Mouse (Mus musculus) left cerebral cortex, postnatal 36 days (tissue): ENCODE results near the gene Tnni2. TPM values are rescaled to one million over a fixed set of nuclear protein-coding genes. Genes with fewer than 3 reads are reported as not detected.

Experiments used
- DNase-seq, 2 experiments: peaks; one replicate each; pipeline ENCODE4 v3.0.0; 2021 to 2022; ENCODE audit warnings: low spot score in 2 of 2, mixed read lengths in 1 of 2
- intact Hi-C: fragments of 180-260 bp; cut with DNase I; formaldehyde crosslinking; loops from one replicate; pipeline ENCODE4 v1.15.1; 2025
- total RNA-seq, 2 experiments: library from RNA; stranded (reverse); gene quantifications; 2 replicates each; pipeline ENCODE4 v1.2.3; 2021

The Tnni2 gene
- total RNA-seq, 2 experiments from 2014 or later, result 0.69 TPM; not detected in 1

- intact Hi-C loops, result no loop called here
- no peak for DNase-seq
These were observed 15.9 kb upstream of the Tnni2 start for GRCm38 (mm10) chr7:142425641-142426213.

- no peak for DNase-seq
- intact Hi-C loops, result no loop called here
These were observed 13.4 kb upstream of the Tnni2 start for GRCm38 (mm10) chr7:142428213-142428612.

- intact Hi-C loops, result no loop called here
- peak; percentile 24 to 36 for DNase-seq
These were observed 11.4 kb upstream of the Tnni2 start for GRCm38 (mm10) chr7:142430160-142430678.

- DNase-seq, result no peak
- intact Hi-C loops, result no loop called here
These were observed 10.5 kb upstream of the Tnni2 start for GRCm38 (mm10) chr7:142431106-142431505.

GRCm38 (mm10) chr7:142433623-142434022, 8.0 kb upstream of the Tnni2 start:
- intact Hi-C loops, result no loop called here
- no peak for DNase-seq

GRCm38 (mm10) chr7:142434137-142434865, 7.3 kb upstream of the Tnni2 start, which contains the start of gene Syt8:
Gene Syt8 (plus strand): TSS chr7:142434850.
- intact Hi-C loops, result no loop called here
- DNase-seq, result no peak

- intact Hi-C loops, result loop anchor here (1.0 kb wide), 1 partner anchor 101 kb away; no protein-coding TSS in a partner anchor
- DNase-seq, result peak; percentile 31 to 52
These were observed 6.1 kb upstream of the Tnni2 start for GRCm38 (mm10) chr7:142435524-142435923.

GRCm38 (mm10) chr7:142437324-142437723, 4.3 kb upstream of the Tnni2 start:
- DNase-seq, result no peak
- intact Hi-C loops, result no loop called here

- no peak for DNase-seq
These were observed 1.6 kb upstream of the Tnni2 start for GRCm38 (mm10) chr7:142439966-142440365.

GRCm38 (mm10) chr7:142440657-142441114, 922 bp upstream of the Tnni2 start:
- peak in 1 of 2 experiments; percentile 31 for DNase-seq
- intact Hi-C loops, result loop anchor here (5.0 kb wide), 2 partner anchors 37 to 97 kb away; no protein-coding TSS in a partner anchor

More at GRCm38 (mm10) chr7:142439966-142440365, 1.6 kb upstream of the Tnni2 start:
- intact Hi-C loops, result loop anchor here (2.0 to 5.0 kb wide), 3 partner anchors 37 to 141 kb away; no protein-coding TSS in a partner anchor

GRCm38 (mm10) chr7:142442081-142442907, 686 bp downstream of the Tnni2 start:
- no peak for DNase-seq
- intact Hi-C loops, result loop anchor here (2.0 to 5.0 kb wide), 3 partner anchors 35 to 229 kb away; no protein-coding TSS in a partner anchor

GRCm38 (mm10) chr7:142442908-142443420, 1.4 kb downstream of the Tnni2 start:
- DNase-seq, result no peak
- intact Hi-C loops, result loop anchor here (2.0 to 5.0 kb wide), 3 partner anchors 34 to 228 kb away; no protein-coding TSS in a partner anchor

- intact Hi-C loops, result loop anchor here (2.0 to 5.0 kb wide), 3 partner anchors 34 to 227 kb away; no protein-coding TSS in a partner anchor
- DNase-seq, result no peak
These were observed 1.9 kb downstream of the Tnni2 start for GRCm38 (mm10) chr7:142443474-142443873.

GRCm38 (mm10) chr7:142444171-142444570, 2.6 kb downstream of the Tnni2 start:
- DNase-seq, result no peak
- intact Hi-C loops, result loop anchor here (5.0 kb wide), 2 partner anchors 33 to 93 kb away; no protein-coding TSS in a partner anchor

GRCm38 (mm10) chr7:142445324-142445723, 3.7 kb downstream of the Tnni2 start:
- no peak for DNase-seq
- intact Hi-C loops, result no loop called here

- intact Hi-C loops, result no loop called here
- no peak for DNase-seq
These were observed 4.7 kb downstream of the Tnni2 start for GRCm38 (mm10) chr7:142446264-142446663.

GRCm38 (mm10) chr7:142449038-142449617, 7.5 kb downstream of the Tnni2 start:
- intact Hi-C loops, result no loop called here
- DNase-seq, result no peak

GRCm38 (mm10) chr7:142454706-142455105, 13.1 kb downstream of the Tnni2 start:
- intact Hi-C loops, result no loop called here
- no peak for DNase-seq

GRCm38 (mm10) chr7:142455251-142455650, 13.6 kb downstream of the Tnni2 start:
- no peak for DNase-seq
- intact Hi-C loops, result no loop called here
